Mouse (Mus musculus): Measurements from ENCODE around the gene Tas2r124. TPM values are rescaled to one million over a fixed set of nuclear protein-coding genes. Genes with fewer than 3 reads are reported as not detected.

The Tas2r124 gene
- polyA plus RNA-seq (2017; shearing (Covaris generic)) = not detected

GRCm38 (mm10) chr6:132754430-132754829 lies at the start of gene Tas2r124:
Gene Tas2r124, plus strand, starts transcription at chr6:132754730.

GRCm38 (mm10) chr6:132711828-132712227 lies 42.7 kb upstream of the Tas2r124 start, which contains the start of gene Tas2r122:
Gene Tas2r122, minus strand, starts transcription at chr6:132711928.

GRCm38 (mm10) chr6:132737935-132738334 lies 16.6 kb upstream of the Tas2r124 start, which contains the start of gene Tas2r115:
Gene Tas2r115, minus strand, starts transcription at chr6:132738035.

GRCm38 (mm10) chr6:132761831-132762230 lies 7.3 kb downstream of the Tas2r124 start, which contains the start of gene Tas2r102:
Gene Tas2r102, plus strand, starts transcription at chr6:132762131.

GRCm38 (mm10) chr6:132778062-132778461 lies 23.5 kb downstream of the Tas2r124 start, which contains the start of gene Tas2r136:
Gene Tas2r136, minus strand, starts transcription at chr6:132778162.

GRCm38 (mm10) chr6:132802518-132802917 lies 48.0 kb downstream of the Tas2r124 start, which contains the start of gene Tas2r117:
Gene Tas2r117, plus strand, starts transcription at chr6:132802818.

Other genes starting within 250 kb of the Tas2r124 start
- gene Prh1, start 184.9 kb upstream of the Tas2r124 start, polyA plus RNA-seq (2017; shearing (Covaris generic)) = not detected
- not detected for gene Prp2, start 158.8 kb upstream of the Tas2r124 start, polyA plus RNA-seq (2017; shearing (Covaris generic))
- gene A630073D07Rik, start 103.2 kb upstream of the Tas2r124 start, polyA plus RNA-seq (2017; shearing (Covaris generic)) = not detected
- gene Tas2r120, start 97.8 kb upstream of the Tas2r124 start, polyA plus RNA-seq (2017; shearing (Covaris generic)) = not detected
- gene Tas2r121, start 53.7 kb upstream of the Tas2r124 start, polyA plus RNA-seq (2017; shearing (Covaris generic)) = not detected
- gene Tas2r122, start 42.8 kb upstream of the Tas2r124 start, polyA plus RNA-seq (2017; shearing (Covaris generic)) = not detected
- gene Tas2r115, start 16.7 kb upstream of the Tas2r124 start, polyA plus RNA-seq (2017; shearing (Covaris generic)) = not detected
- gene Tas2r102, start 7.4 kb downstream of the Tas2r124 start, polyA plus RNA-seq (2017; shearing (Covaris generic)) = not detected
- gene Tas2r136, start 23.4 kb downstream of the Tas2r124 start, polyA plus RNA-seq (2017; shearing (Covaris generic)) = not detected
- not detected for gene Tas2r117, start 48.1 kb downstream of the Tas2r124 start, polyA plus RNA-seq (2017; shearing (Covaris generic))
- not detected for gene Tas2r123, start 92.4 kb downstream of the Tas2r124 start, polyA plus RNA-seq (2017; shearing (Covaris generic))
- not detected for gene Tas2r116, start 100.7 kb downstream of the Tas2r124 start, polyA plus RNA-seq (2017; shearing (Covaris generic))
- not detected for gene Tas2r110, start 113.3 kb downstream of the Tas2r124 start, polyA plus RNA-seq (2017; shearing (Covaris generic))
- gene Tas2r113, start 138.3 kb downstream of the Tas2r124 start, polyA plus RNA-seq (2017; shearing (Covaris generic)) = not detected
- gene Tas2r125, start 154.9 kb downstream of the Tas2r124 start, polyA plus RNA-seq (2017; shearing (Covaris generic)) = not detected
- gene Tas2r129, start 196.4 kb downstream of the Tas2r124 start, polyA plus RNA-seq (2017; shearing (Covaris generic)) = not detected
- gene Tas2r131, start 203.2 kb downstream of the Tas2r124 start, polyA plus RNA-seq (2017; shearing (Covaris generic)) = not detected
- gene Tas2r109, start 226.2 kb downstream of the Tas2r124 start, polyA plus RNA-seq (2017; shearing (Covaris generic)) = not detected